Mouse (Mus musculus) testis, adult 2 months (tissue): ENCODE measurements around the gene Samd15.
"Not testable (repeated sequence)": the region's sequence is repeated elsewhere in the genome, so short reads cannot be mapped to it uniquely, and the experiment has no call there.

ENCODE experiments used
- CTCF ChIP-seq: fragments of 200-500 bp; IDR thresholded peaks from 2 replicates; pipeline ENCODE4 v1.5.1; 2012; ENCODE audit warnings: low read depth, mild to moderate bottlenecking, inconsistent platforms, low read length, moderate library complexity; ENCODE audit not compliant: control insufficient read depth, insufficient read depth, insufficient replicate concordance
- POLR2A ChIP-seq: fragments of 200-500 bp; IDR thresholded peaks from 2 replicates; pipeline ENCODE4 v1.6.1; 2012; ENCODE audit warnings: low read depth, mild to moderate bottlenecking, inconsistent platforms, low read length, moderate library complexity; ENCODE audit not compliant: control insufficient read depth

DNA sequence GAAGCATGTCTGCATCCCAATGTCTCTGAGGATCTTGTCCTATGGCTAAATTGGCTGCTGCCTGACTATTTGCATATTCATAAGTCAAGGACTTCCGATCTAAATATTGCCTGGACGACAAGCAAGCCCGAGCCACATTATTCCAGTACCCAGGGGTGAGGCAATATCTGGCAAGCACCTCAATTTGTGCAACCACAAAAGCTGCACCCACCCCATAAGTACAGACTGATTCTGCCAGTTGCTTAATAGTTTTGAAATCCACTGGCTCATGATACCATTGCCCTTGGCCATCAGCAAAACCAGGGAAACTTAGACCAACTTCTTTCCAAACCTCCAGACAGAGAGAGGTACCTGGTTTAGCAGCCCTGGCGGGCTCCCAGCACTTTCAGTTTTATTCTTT is 45.1 kb upstream of the Samd15 start:
- not testable (repeated sequence) for TF ChIP-seq CTCF, POLR2A
